18 mouse cellular contexts compared by ENCODE assay signal in the genomic region with DNA sequence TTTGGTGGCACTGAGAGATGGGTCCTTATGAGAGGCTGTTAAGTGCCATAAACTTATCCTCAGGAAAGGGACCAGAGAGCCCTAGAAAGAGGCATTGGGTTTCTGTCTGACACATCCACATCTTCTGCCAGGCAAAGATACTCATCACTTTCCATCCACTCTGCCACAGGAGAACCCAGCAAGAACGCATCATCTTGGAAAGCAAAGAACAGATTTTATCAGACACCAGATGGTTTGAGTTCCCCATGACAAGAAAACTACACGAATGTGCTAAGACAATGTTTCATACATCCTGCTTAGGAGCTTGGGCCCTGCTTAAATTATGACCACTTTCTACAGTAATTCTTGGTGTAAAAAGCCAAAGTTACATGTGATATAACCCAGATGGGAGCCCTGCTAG. TPM values are rescaled to one million over a fixed set of nuclear protein-coding genes. Genes with fewer than 3 reads are reported as not detected.
"Had no signal": no experiment of that assay in that cellular context is flagged by ENCODE, and none has a peak within 500 bp of the region (broad histone marks: within the 10 kb centered on the region; RNA-seq: fewer than 3 reads in every experiment).

No protein-coding gene starts in this region.

- H3K27me3 ChIP-seq: intestine, embryonic 15.5 days; limb, embryonic 12.5 days; midbrain, embryonic 12.5 days; neural tube, embryonic 13.5 days had no signal

- H3K36me3 ChIP-seq: intestine, embryonic 15.5 days; limb, embryonic 12.5 days; midbrain, embryonic 12.5 days; neural tube, embryonic 13.5 days had no signal

- H3K27ac ChIP-seq: intestine, embryonic 15.5 days; limb, embryonic 12.5 days; liver, embryonic 14.5 days; midbrain, embryonic 12.5 days; neural tube, embryonic 13.5 days had no signal

- H3K9ac ChIP-seq: intestine, embryonic 15.5 days; limb, embryonic 12.5 days; liver, embryonic 14.5 days; midbrain, embryonic 12.5 days; neural tube, embryonic 13.5 days had no signal

- H3K4me1 ChIP-seq: intestine, embryonic 15.5 days; limb, embryonic 12.5 days; midbrain, embryonic 12.5 days; neural tube, embryonic 13.5 days had no signal

- DNase-seq: kidney, adult 18-20 months; kidney, postnatal 25 days; lung, adult 18-20 months; retina, postnatal 1 day; right cerebral cortex, postnatal 14 days; thymus, postnatal 4 days had no signal

- H3K4me3 ChIP-seq: intestine, embryonic 15.5 days; limb, embryonic 12.5 days; midbrain, embryonic 12.5 days; neural tube, embryonic 13.5 days had no signal

RNA-seq across cellular contexts. Expression of a gene that starts 8.7 kb away (rescaled TPM):
- total RNA-seq: megakaryocyte-erythroid progenitor cell, adult 5-6 weeks had no signal
- polyA plus RNA-seq: liver, adult 2 months; midbrain, embryonic 12.5 days; midbrain, embryonic 16.5 days had no signal

RNA-seq across cellular contexts. Expression of a gene that starts 22.1 kb away (rescaled TPM):
- total RNA-seq: layer of hippocampus, adult 18-20 months; megakaryocyte-erythroid progenitor cell, adult 5-6 weeks had no signal
- polyA plus RNA-seq: limb, embryonic 12.5 days; neural tube, embryonic 13.5 days; stomach, embryonic 14.5 days had no signal

RNA-seq across cellular contexts. Expression of a gene that starts 43.4 kb away (rescaled TPM):
- total RNA-seq: liver, adult 2 months; megakaryocyte-erythroid progenitor cell, adult 5-6 weeks had no signal
- polyA plus RNA-seq: intestine, embryonic 15.5 days; kidney, embryonic 14.5 days; limb, embryonic 12.5 days; liver, adult 2 months; liver, embryonic 14.5 days; lung, embryonic 16.5 days; midbrain, embryonic 12.5 days; midbrain, embryonic 16.5 days; neural tube, embryonic 13.5 days; stomach, embryonic 14.5 days had no signal
